12 mouse cellular contexts compared by ENCODE assay signal in genomic region chr10:70806786-70807385, GRCm38 (mm10).
DNase-seq lines count a peak whose midpoint lies in the region; ATAC-seq lines count a peak whose summit lies in the region.
"Had no signal": no experiment of that assay in that cellular context is flagged by ENCODE, and none has a peak within 500 bp of the region (broad histone marks: within the 10 kb centered on the region; RNA-seq: fewer than 3 reads in every experiment).

No protein-coding gene starts in this region.

- no peaks in the 10 kb centered on the region for H3K9me3 ChIP-seq in hindbrain, embryonic 15.5 days
- 0 out of 2 replicates have a peak, but pooled peaks cover 5% of the 10 kb centered on the region for H3K9me3 ChIP-seq in hindbrain, embryonic 13.5 days
- H3K9me3 ChIP-seq: neural tube, embryonic 12.5 days had no signal

- DNase-seq in brain, adult 2 months (ENCODE audit: low read depth, low spot score) = peak; percentile 96
- DNase-seq in cerebellum, adult 8-10 months = peak; percentile 13
- peak; percentile 62 for DNase-seq in left cerebral cortex, adult 11 months (ENCODE audit: low spot score)
- DNase-seq in spleen, adult 12 weeks (ENCODE audit: low spot score) = no peak
- DNase-seq in heart, postnatal 25 days (ENCODE audit: low spot score) = no peak
- DNase-seq in kidney, adult 8-10 months = no peak
- DNase-seq: spleen, adult 18-20 months; thymus, adult 2 months had no signal

- H3K9ac ChIP-seq in hindbrain, embryonic 15.5 days = no peak overlapping the region
- no peak overlapping the region for H3K9ac ChIP-seq in hindbrain, embryonic 13.5 days
- H3K9ac ChIP-seq: liver, embryonic 15.5 days; neural tube, embryonic 12.5 days had no signal

- intact Hi-C loops in heart, postnatal 25 days (cut with DNase I) = no loop called here

- H3K27ac ChIP-seq in hindbrain, embryonic 15.5 days (replicated peaks) = no peak overlapping the region
- H3K27ac ChIP-seq in hindbrain, embryonic 13.5 days = no peak overlapping the region
- H3K27ac ChIP-seq: liver, embryonic 15.5 days; neural tube, embryonic 12.5 days had no signal

- H3K4me1 ChIP-seq in hindbrain, embryonic 15.5 days (replicated peaks) = no peaks in the 10 kb centered on the region
- H3K4me1 ChIP-seq in hindbrain, embryonic 13.5 days (replicated peaks) = peaks cover 9% of the 10 kb centered on the region; the same call in 1 of the 2 replicates
- H3K4me1 ChIP-seq: liver, embryonic 15.5 days had no signal

- no peaks in the 10 kb centered on the region for H3K27me3 ChIP-seq in hindbrain, embryonic 15.5 days
- no peaks in the 10 kb centered on the region for H3K27me3 ChIP-seq in hindbrain, embryonic 13.5 days
- H3K27me3 ChIP-seq: liver, embryonic 15.5 days; neural tube, embryonic 12.5 days had no signal

- no peaks in the 10 kb centered on the region for H3K36me3 ChIP-seq in hindbrain, embryonic 15.5 days
- no peaks in the 10 kb centered on the region for H3K36me3 ChIP-seq in hindbrain, embryonic 13.5 days
- H3K36me3 ChIP-seq: liver, embryonic 15.5 days; neural tube, embryonic 12.5 days had no signal

- 28% methylated on average over 9 of the region's 9 CpGs for WGBS in hindbrain, embryonic 15.5 days
- 24% methylated on average over 9 of the region's 9 CpGs for WGBS in hindbrain, embryonic 13.5 days

- ATAC-seq in hindbrain, embryonic 15.5 days (ENCODE audit: low FRiP score, low read depth) = peak; percentile 59; the same call in 1 of the 2 replicates
- no peak for ATAC-seq in hindbrain, embryonic 13.5 days (ENCODE audit: low FRiP score)

- no peak overlapping the region for H3K4me3 ChIP-seq in hindbrain, embryonic 15.5 days
- H3K4me3 ChIP-seq in hindbrain, embryonic 13.5 days = no peak overlapping the region
- H3K4me3 ChIP-seq: liver, embryonic 15.5 days; neural tube, embryonic 12.5 days had no signal

- no peak overlapping the region for H3K4me2 ChIP-seq in hindbrain, embryonic 15.5 days
- H3K4me2 ChIP-seq in hindbrain, embryonic 13.5 days = no peak overlapping the region
- H3K4me2 ChIP-seq: liver, embryonic 15.5 days; neural tube, embryonic 12.5 days had no signal

Comparison
In these comparisons a context has a peak if more than half of its experiments do, and no peak if none do; other contexts are left out.
1. DNase-seq: peak in brain, adult 2 months (single experiment), cerebellum, adult 8-10 months (single experiment) and left cerebral cortex, adult 11 months (single experiment); none in spleen, adult 12 weeks (single experiment), heart, postnatal 25 days (single experiment) and kidney, adult 8-10 months (0 of 2).